Mouse (Mus musculus): ENCODE results near the gene Trappc4.

DNA sequence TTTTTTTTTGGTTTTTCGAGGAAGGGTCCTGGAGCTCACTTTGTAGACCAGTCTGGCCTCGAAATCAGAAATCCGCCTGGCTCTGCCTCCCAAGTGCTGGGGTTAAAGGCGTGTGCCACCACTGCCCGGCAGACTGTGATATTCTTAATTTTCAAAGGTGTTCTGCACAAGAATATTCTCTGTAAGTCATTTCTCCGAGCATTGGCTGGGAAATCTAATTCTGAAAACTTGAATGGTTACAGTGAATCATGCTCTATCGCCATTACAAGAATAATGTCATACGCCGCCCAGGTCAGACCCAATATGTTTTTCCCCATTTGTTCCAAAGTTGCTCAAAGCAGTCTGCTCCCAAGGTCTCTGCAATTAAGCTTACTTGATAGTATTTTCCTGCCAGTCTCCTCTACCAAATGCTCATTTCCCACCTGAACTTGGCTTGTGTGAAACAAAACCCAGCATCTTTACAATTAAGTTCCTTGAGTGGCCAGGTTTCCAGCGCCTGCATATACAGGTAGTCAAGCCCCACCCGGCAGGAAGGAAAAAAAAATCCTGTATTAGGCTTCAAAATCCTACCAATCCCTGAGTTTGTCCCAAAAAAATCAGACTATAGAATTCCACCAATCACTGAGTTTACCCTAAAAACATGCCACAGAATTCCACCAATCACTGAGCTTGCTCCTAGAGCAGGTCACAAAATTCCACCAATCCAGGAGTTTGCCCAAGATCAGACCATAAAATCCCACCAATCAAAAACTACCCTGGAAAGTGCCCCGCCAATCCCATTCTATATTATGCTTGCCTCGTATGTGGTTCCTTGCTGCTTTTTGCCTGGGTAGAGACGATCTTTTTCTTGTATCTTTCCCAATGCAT is 11.4 kb upstream of the Trappc4 start, which contains the start of gene Ccdc84:
- TF ChIP-seq CTCF (IDR thresholded peaks at IDR 0.05; ENCODE audit: borderline replicate concordance, insufficient read depth, low read length) (no peak), POLR2A (IDR thresholded peaks at IDR 0.05; ENCODE audit: low read depth, low read length) (no peak)
